Mouse (Mus musculus) c-Kit-negative CD71-positive TER-119-positive erythroid progenitor cells, embryonic 14.5 days (primary cell): ENCODE results near the gene Serpina1e.
"Not testable (repeated sequence)": the region's sequence is repeated elsewhere in the genome, so short reads cannot be mapped to it uniquely, and the experiment has no call there.

ENCODE experiments used
- DNase-seq: peaks from one replicate; pipeline ENCODE4 v3.0.0-alpha.2; 2013; ENCODE audit warnings: low read depth, low spot score

The Serpina1e gene

GRCm38 (mm10) chr12:103962860-103963259 is 4.1 kb upstream of the Serpina1e start:
- DNase-seq = no peak

GRCm38 (mm10) chr12:103962337-103962736 is 3.6 kb upstream of the Serpina1e start:
- no peak for DNase-seq

GRCm38 (mm10) chr12:103961716-103962115 is 2.9 kb upstream of the Serpina1e start:
- no peak for DNase-seq

GRCm38 (mm10) chr12:103956555-103956954 is 2.2 kb downstream of the Serpina1e start:
- DNase-seq = not testable (repeated sequence)

- DNase-seq = not testable (repeated sequence)
Measured at GRCm38 (mm10) chr12:103952972-103953371, 5.8 kb downstream of the Serpina1e start.

GRCm38 (mm10) chr12:103946243-103946642 is 12.5 kb downstream of the Serpina1e start:
- DNase-seq = no peak

- DNase-seq = not testable (repeated sequence)
Measured at GRCm38 (mm10) chr12:103909181-103909580, 49.6 kb downstream of the Serpina1e start.

- DNase-seq = not testable (repeated sequence)
Measured at GRCm38 (mm10) chr12:103907746-103908145, 51.0 kb downstream of the Serpina1e start.

GRCm38 (mm10) chr12:103904837-103905340 is 53.9 kb downstream of the Serpina1e start, which contains the start of gene Serpina1c:
Serpina1c (minus strand) TSS chr12:103904887.
- not testable (repeated sequence) for DNase-seq

GRCm38 (mm10) chr12:103901929-103902328 is 56.8 kb downstream of the Serpina1e start:
- not testable (repeated sequence) for DNase-seq
